Mouse (Mus musculus) neural tube, embryonic 11.5 days (tissue): ENCODE results near the gene Fra10ac1. TPM values are rescaled to one million over a fixed set of nuclear protein-coding genes. Genes with fewer than 3 reads are reported as not detected.

Experiments
- ATAC-seq: fragments of 200-750 bp; cut with Nextera tagmentation; 2 replicates; pipeline ENCODE4 v1.8.0; 2017; ENCODE audit warnings: moderate number of reproducible peaks, mild to moderate bottlenecking, moderate TSS enrichment, moderate library complexity; ENCODE audit not compliant: insufficient read depth, low FRiP score, low TSS enrichment
- DNase-seq: peaks from one replicate; pipeline ENCODE4 v3.0.0-alpha.2; 2015; ENCODE audit warnings: low spot score
- H3K27ac ChIP-seq: fragments of 300-500 bp; sonication (generic); 2 replicates; pipeline ENCODE4 v1.5.1; 2014; ENCODE audit warnings: low read depth, mild to moderate bottlenecking, low read length
- H3K27me3 ChIP-seq: fragments of 300-500 bp; sonication (generic); 2 replicates; pipeline ENCODE4 v1.6.1; 2014; ENCODE audit warnings: mild to moderate bottlenecking, low read length, mixed read lengths; ENCODE audit not compliant: control insufficient read depth, insufficient read depth
- H3K36me3 ChIP-seq: fragments of 300-500 bp; sonication (generic); 2 replicates; pipeline ENCODE4 v1.6.1; 2014; ENCODE audit warnings: mild to moderate bottlenecking, low read length, moderate library complexity, mixed read lengths; ENCODE audit not compliant: control insufficient read depth, insufficient read depth
- H3K4me1 ChIP-seq: fragments of 300-500 bp; sonication (generic); 2 replicates; pipeline ENCODE4 v1.6.1; 2014; ENCODE audit warnings: low read length, mixed read lengths; ENCODE audit not compliant: control insufficient read depth, insufficient read depth
- H3K4me2 ChIP-seq: fragments of 300-500 bp; sonication (generic); 2 replicates; pipeline ENCODE4 v1.6.1; 2014; ENCODE audit warnings: low read depth, mild to moderate bottlenecking, moderate library complexity
- H3K4me3 ChIP-seq: fragments of 300-500 bp; sonication (generic); 2 replicates; pipeline ENCODE4 v1.5.1; 2014; ENCODE audit warnings: low read depth, low read length
- H3K9ac ChIP-seq: fragments of 300-500 bp; sonication (generic); 2 replicates; pipeline ENCODE4 v1.6.1; 2014; ENCODE audit warnings: mild to moderate bottlenecking, low read length
- H3K9me3 ChIP-seq: fragments of 300-500 bp; sonication (generic); 2 replicates; pipeline ENCODE4 v1.6.1; 2016; ENCODE audit warnings: low read length; ENCODE audit not compliant: control insufficient read depth
- WGBS: fragments of 180-500 bp; shearing (Covaris S2); extraction: QIAGEN DNeasy Blood & Tissue Kit; methylation state at CpG from one replicate; pipeline ENCODE4 v1.1.7; 2014; 5-methylcytosine and 5-hydroxymethylcytosine counted together
- polyA plus RNA-seq: library from polyadenylated mRNA; unstranded; fragments of >200 nt; fragmentation: Nextera tagmentation; extraction: Ambion mirVana; gene quantifications from 2 replicates; pipeline ENCODE4 v1.2.1, GENCODE M21; 2014

Fra10ac1 gene
- polyA plus RNA-seq, 1 experiment from 2014 or later, result 38.5 TPM

- no peaks in the 10 kb centered on the region for H3K27me3 ChIP-seq
- H3K27ac ChIP-seq, result no peak overlapping the region
- no peak overlapping the region for H3K4me3 ChIP-seq
- no peak overlapping the region for H3K4me2 ChIP-seq
- DNase-seq (no peak), ATAC-seq (no peak)
- no peaks in the 10 kb centered on the region for H3K4me1 ChIP-seq
- peaks cover 5% of the 10 kb centered on the region for H3K36me3 ChIP-seq
- 65% methylated on average over 9 of the region's 9 CpGs for whole genome bisulfite sequencing
- H3K9me3 ChIP-seq, result no peaks in the 10 kb centered on the region
- no peak overlapping the region for H3K9ac ChIP-seq
These were observed 17.3 kb downstream of the Fra10ac1 start for GRCm38 (mm10) chr19:38206669-38207068.

DNA sequence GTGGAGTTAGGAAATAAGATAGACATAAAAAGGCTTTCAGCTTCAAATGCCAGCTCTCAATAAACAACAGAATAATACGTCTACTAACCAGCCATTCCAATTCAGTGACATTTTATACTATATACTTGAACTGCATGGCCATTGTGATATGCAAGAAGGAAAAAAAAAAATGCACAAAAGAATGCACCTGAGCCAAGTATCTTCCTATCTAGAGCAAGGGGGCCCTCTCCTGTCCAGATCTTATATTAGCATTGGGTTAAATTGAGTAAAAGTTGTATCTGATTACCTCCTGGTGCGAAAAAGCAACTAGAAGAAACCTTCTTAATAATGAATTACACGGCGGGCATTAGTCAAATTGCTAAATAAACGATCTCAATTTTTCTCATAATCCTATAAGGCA lies 25.2 kb downstream of the Fra10ac1 start:
- peaks cover 5% of the 10 kb centered on the region for H3K36me3 ChIP-seq
- no peak overlapping the region for H3K4me2 ChIP-seq
- DNase-seq (no peak), ATAC-seq (no peak)
- no peaks in the 10 kb centered on the region for H3K27me3 ChIP-seq
- 95% methylated on average over 5 of the region's 5 CpGs for WGBS
- H3K27ac ChIP-seq, result no peak overlapping the region
- no peak overlapping the region for H3K4me3 ChIP-seq
- no peak overlapping the region for H3K9ac ChIP-seq
- no peaks in the 10 kb centered on the region for H3K9me3 ChIP-seq
- no peaks in the 10 kb centered on the region for H3K4me1 ChIP-seq

GRCm38 (mm10) chr19:38195245-38195644 lies 28.7 kb downstream of the Fra10ac1 start:
- no peak for DNase-seq
- H3K9ac ChIP-seq, result no peak overlapping the region
- 94% methylated on average over 4 of the region's 4 CpGs for WGBS

DNA sequence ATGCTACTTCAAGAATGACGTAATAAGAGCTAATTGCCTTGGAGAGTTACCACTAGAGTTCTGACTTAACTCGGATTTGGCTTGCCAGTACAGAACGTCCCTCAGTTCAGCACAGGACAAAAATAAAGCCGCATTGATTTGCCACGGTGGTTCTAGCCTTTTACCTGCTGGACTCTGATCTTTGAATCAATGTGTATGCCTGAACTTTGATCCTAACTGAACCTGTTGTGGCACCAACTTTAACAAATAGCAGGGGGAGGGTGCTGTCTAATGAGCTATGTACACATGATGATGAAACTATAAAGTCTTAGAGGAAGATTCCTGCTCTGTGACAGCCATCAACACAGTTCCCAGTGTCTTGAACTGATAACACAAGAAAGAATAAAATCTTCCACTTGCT lies 32.5 kb downstream of the Fra10ac1 start:
- no peaks in the 10 kb centered on the region for H3K4me1 ChIP-seq
- no peak overlapping the region for H3K27ac ChIP-seq
- no peaks in the 10 kb centered on the region for H3K9me3 ChIP-seq
- ATAC-seq (no peak), DNase-seq (no peak)
- no peak overlapping the region for H3K9ac ChIP-seq
- no peaks in the 10 kb centered on the region for H3K36me3 ChIP-seq
- no peak overlapping the region for H3K4me2 ChIP-seq
- H3K4me3 ChIP-seq, result no peak overlapping the region
- WGBS, result 89% methylated on average over 5 of the region's 5 CpGs
- H3K27me3 ChIP-seq, result no peaks in the 10 kb centered on the region

More at GRCm38 (mm10) chr19:38195245-38195644, 28.7 kb downstream of the Fra10ac1 start:
- Histone ChIP-seq H3K4me1 (no peaks in the 10 kb centered on the region), H3K27ac (no peak overlapping the region), H3K36me3 (no peaks in the 10 kb centered on the region), H3K9me3 (no peaks in the 10 kb centered on the region), H3K27me3 (no peaks in the 10 kb centered on the region), H3K4me3 (no peak overlapping the region), H3K4me2 (no peak overlapping the region)
- ATAC-seq, result no peak

DNA sequence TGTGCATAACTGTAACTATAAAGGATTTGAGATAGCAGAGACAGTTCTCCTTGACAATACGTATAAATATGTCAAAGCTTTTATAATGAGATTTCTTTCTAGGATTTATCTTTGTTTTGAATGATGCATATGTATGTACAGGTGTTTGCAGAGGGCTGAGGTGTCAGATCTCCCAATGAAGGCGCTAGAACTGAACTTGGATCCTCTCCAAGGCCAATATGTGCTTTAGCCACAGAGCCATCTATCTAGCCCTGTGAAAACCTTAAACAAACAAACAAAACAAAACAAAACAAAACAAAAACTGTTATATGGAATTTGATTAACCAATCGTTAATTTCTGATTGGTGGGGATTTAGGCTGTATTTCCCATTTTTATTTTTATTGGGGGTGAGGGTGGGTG lies 33.4 kb downstream of the Fra10ac1 start:
- WGBS, result 83% methylated on average over 3 of the region's 3 CpGs
- no peak overlapping the region for H3K27ac ChIP-seq
- no peaks in the 10 kb centered on the region for H3K4me1 ChIP-seq
- no peak overlapping the region for H3K9ac ChIP-seq
- no peak for ATAC-seq
- no peaks in the 10 kb centered on the region for H3K36me3 ChIP-seq
- H3K9me3 ChIP-seq, result no peaks in the 10 kb centered on the region
- no peaks in the 10 kb centered on the region for H3K27me3 ChIP-seq
- no peak overlapping the region for H3K4me2 ChIP-seq
- H3K4me3 ChIP-seq, result no peak overlapping the region
- DNase-seq, result no peak

DNA sequence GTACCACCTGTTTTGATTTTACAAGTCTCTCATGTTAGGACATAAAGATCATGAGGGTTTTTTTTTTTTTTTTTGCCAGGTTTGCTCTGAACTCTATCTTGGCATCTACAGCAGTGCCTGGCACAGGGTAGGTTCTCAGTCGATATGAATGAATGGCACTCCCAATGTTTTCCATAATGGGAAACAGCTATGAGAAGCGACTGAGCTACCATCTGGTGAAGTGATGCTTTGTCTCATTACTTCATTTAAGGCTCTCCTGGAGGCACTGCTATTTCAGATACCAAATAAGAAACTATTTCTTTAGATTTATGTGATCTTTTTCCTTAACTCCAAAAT lies 36.6 kb downstream of the Fra10ac1 start:
- DNase-seq (no peak), ATAC-seq (no peak)
- Histone ChIP-seq H3K9me3 (no peaks in the 10 kb centered on the region), H3K36me3 (no peaks in the 10 kb centered on the region), H3K4me3 (no peak overlapping the region), H3K4me2 (no peak overlapping the region), H3K27me3 (no peaks in the 10 kb centered on the region), H3K4me1 (no peaks in the 10 kb centered on the region), H3K27ac (no peak overlapping the region), H3K9ac (no peak overlapping the region)
- 89% methylated on average over 2 of the region's 2 CpGs for WGBS

DNA sequence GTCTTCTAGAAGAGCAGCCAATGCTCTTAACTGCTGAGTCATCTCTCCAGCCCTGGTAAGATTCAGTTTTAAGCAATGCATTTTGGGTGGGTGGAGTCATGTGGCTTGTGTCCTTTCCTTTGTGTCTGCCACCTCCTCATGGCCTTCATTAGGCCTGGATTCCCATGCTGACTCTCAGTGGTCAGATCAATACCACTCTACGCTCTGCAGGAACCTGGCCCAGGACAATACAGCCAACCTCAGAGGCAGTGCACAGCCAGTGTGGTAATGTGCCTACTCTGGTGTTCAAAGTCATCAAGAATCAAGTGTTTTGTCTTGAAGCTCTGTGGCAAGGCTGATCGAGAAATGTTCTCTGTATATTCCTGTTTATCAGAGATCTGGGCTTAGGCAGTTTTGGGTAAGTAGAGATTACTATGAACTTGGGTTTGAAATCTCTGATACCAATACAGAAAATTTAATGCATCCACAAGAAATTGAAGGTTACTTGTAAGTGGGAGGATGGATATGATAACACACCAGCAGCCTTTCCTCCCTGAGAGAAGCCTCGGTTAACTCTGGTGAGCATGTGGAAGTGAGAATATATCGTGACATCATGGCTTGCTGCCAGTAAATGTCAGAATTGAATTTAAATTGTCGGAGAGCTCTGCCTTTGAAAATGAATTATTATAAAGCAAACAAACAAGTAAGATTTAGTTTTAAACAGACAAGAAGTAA lies 37.2 kb downstream of the Fra10ac1 start:
- WGBS, result 94% methylated on average over 5 of the region's 5 CpGs
- DNase-seq (no peak), ATAC-seq (no peak)
- no peak overlapping the region for H3K4me2 ChIP-seq
- H3K4me1 ChIP-seq, result no peaks in the 10 kb centered on the region
- no peak overlapping the region for H3K9ac ChIP-seq
- H3K36me3 ChIP-seq, result no peaks in the 10 kb centered on the region
- H3K27me3 ChIP-seq, result no peaks in the 10 kb centered on the region
- H3K9me3 ChIP-seq, result no peaks in the 10 kb centered on the region
- no peak overlapping the region for H3K4me3 ChIP-seq
- H3K27ac ChIP-seq, result no peak overlapping the region

DNA sequence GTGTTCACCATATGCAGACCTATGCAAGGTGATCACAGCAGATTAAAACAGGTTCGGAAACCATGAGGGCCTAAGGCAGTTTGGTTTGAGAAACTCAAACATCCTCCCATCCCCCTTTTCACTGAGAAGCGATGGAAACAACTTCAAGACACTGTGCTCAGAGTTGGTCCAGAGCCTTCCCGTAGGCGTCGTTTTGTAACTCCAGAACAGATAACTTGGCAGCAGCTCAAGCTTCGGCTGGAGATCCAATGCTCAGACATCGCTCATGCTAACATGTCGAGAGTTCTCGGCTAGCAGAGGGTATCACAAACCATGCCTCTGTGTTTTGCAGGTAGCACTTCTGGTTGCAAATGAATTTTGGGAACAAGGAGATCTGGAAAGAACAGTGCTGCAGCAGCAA lies 44.3 kb downstream of the Fra10ac1 start:
- WGBS, result 91% methylated on average over 9 of the region's 9 CpGs
- H3K4me2 ChIP-seq, result no peak overlapping the region

DNA sequence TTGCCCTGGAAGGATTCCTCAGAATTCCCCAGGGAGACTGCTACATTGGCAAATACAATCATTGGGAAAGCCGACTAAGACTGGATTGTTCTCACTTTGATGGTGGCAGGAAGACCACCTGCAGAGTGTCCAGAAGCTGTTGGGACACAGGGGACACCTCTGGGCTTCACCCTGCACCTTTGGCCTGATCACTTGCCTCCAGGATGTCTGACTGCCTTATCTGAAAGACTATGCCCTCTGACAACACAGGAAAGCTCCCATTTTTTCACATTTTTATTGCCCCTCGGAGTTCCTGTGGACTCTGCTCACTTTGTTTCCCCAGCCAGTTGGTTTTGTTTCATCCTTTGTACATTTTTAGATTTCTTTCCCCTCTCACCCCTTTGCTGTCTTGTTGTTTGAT lies 59.3 kb downstream of the Fra10ac1 start:
- no peaks in the 10 kb centered on the region for H3K9me3 ChIP-seq
- H3K4me3 ChIP-seq, result no peak overlapping the region
- DNase-seq (no peak), ATAC-seq (no peak)
- H3K27ac ChIP-seq, result no peak overlapping the region
- no peaks in the 10 kb centered on the region for H3K27me3 ChIP-seq
- 56% methylated on average over 2 of the region's 2 CpGs for WGBS
- H3K9ac ChIP-seq, result no peak overlapping the region
- no peaks in the 10 kb centered on the region for H3K36me3 ChIP-seq
- H3K4me2 ChIP-seq, result no peak overlapping the region
- no peaks in the 10 kb centered on the region for H3K4me1 ChIP-seq

More for the DNA sequence above, 44.3 kb downstream of the Fra10ac1 start:
- H3K9me3 ChIP-seq, result no peaks in the 10 kb centered on the region
- ATAC-seq (no peak), DNase-seq (no peak)
- no peak overlapping the region for H3K27ac ChIP-seq
- H3K4me1 ChIP-seq, result no peaks in the 10 kb centered on the region
- H3K27me3 ChIP-seq, result no peaks in the 10 kb centered on the region
- no peaks in the 10 kb centered on the region for H3K36me3 ChIP-seq
- H3K9ac ChIP-seq, result no peak overlapping the region
- H3K4me3 ChIP-seq, result no peak overlapping the region
